Mouse (Mus musculus) central nervous system, embryonic 11.5 days (tissue): ENCODE measurements around the gene Qars. TPM values are rescaled to one million over a fixed set of nuclear protein-coding genes. Genes with fewer than 3 reads are reported as not detected.

Source experiments
- polyA plus RNA-seq: library from polyadenylated mRNA; depleted of rRNA; stranded (reverse); fragments of >200 nt; gene quantifications from 2 replicates; pipeline ENCODE4 v1.2.3, GENCODE M21; 2012; rRNA removed

The Qars gene
- polyA plus RNA-seq = 239 and 264 TPM in 2 replicates

DNA sequence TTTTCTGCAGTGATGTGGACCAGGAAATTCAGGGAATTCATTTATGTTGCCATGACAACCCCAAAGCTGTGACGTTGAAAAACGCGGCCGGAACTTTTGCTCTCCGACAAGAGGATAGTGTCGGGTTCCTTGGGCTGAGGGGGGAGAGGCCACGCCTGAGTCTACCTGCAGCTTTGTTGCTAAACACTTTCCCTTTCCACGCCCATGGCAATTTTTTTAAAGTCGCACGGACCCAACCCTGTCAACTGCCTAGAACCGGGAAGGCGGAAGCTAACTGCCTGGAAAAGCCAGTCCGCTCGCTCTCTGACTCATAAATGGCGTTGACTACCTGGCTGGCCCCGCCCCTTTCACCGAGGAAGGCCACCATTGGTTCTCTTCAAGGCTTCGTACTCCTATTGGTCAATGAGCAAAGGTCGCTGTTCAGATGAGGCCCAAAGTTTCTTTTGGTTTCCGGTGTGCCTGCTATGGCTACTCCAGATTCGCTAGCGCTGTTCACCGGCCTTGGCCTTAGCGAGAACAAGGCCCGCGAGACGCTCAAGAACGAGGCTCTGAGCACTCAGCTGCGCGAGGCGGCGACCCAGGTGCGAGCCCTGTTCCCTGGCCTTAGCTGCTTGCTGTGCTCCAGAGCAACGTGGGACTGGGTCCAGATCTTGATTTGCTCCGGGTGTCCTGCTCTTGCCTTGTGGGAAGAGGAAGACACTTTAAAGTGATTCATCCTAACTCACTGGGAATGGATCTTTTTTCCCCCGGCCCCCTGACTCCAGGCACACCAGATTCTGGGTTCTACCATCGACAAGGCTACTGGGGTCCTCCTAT is at the start of gene Qars:
Gene Qars (plus strand): TSS at position 88 of the 816 bp plus-strand sequence.

DNA sequence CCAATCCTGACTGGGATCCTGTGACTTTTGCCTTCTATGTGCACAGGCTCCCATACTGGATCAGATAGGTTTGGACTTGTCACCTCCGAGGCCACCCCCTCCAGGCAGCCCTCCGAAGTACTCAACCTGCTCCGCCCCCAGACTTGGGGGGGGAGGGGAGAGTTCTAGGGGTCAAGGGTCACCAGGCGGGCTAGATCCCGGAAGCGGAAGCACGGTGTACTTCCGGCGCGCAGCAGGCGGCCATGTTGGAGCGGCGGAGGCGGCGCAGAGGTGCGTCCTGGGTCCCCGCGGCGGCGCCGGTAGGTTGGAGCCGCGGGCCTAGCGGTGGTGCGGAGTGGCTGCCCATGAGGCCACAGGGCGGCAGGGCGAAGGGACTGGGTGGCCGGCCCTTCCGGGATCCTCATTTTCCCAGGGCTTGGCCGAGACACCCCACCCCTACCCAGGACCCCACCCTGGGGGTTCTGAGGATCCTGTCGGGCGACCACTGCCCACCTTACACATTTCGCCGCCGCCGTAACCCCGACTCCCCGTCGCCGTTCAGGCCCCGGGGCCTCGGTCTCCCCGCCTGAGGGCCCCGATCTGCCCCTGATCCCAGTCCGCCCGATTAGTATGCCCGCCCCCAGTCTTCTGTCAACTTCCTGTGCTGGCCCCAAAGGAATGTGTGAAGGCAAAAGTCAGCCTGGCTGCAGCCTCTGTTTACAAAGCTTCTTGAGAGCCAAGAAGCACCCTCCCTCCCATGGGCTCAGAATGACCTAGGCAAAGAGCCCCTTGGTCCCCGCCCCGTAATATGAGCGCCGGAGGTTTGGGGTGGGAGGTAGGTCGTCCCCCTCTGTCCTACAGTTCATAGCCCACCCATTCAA is 47.0 kb upstream of the Qars start, which contains the start of gene Ccdc71:
Gene Ccdc71 (plus strand): TSS at position 209 of the 860 bp plus-strand sequence.

DNA sequence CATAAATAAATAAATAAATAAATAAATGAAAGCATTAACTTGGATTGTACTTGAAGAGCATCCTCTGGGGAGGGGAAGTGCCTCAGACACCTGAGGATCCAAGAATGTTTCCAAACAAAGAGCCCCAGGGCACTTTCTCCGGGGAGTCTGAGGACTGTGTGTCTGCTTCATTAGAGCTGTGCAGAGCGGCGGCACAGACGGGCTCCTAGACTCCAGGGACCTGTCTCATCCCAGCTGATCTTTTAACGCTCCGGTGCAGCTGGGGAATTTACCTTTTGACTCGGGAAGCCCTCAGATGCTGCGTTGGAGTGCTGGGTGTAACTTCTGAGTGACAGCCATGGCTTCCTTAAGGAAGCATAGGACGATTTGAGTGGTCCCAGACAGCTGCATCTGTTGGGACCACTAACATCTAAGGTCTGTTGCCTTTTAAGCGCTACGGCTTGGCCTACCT is 46.3 kb upstream of the Qars start, which contains the start of gene Klhdc8b:
Gene Klhdc8b (minus strand): TSS at position 401 of the 451 bp plus-strand sequence.

DNA sequence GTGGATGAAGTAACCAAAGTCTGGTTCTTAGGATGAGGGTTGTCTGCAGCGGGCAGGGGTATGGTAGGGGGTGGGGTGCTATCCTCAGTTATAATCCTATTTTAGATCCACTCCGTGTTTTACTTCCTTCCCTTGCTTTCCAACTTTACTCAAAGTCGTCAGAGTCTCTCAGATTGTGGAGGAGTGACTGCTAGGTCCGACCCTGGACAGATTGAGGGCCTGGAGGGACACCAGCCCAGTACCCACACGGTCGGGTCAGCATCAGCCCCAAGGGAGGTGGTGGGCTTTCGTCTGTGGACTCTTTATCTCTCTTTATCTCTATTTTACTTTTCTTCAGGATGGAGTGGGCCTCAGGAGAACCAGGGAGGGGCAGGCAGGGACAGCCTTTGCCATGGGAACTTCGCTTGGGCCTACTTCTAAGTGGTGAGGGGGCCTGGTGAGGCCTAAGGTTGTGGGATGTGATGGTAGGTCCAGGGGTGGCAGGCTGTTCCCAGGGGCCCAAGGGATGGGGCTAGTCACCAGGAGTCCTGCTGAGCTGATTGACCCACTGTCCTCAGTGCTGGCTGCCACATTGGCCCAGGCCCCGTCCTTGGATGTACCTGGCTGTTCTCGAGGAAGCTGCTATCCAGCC is 27.7 kb upstream of the Qars start, which contains the start of gene Lamb2:
Gene Lamb2 (plus strand): TSS at position 16 of the 631 bp plus-strand sequence.

DNA sequence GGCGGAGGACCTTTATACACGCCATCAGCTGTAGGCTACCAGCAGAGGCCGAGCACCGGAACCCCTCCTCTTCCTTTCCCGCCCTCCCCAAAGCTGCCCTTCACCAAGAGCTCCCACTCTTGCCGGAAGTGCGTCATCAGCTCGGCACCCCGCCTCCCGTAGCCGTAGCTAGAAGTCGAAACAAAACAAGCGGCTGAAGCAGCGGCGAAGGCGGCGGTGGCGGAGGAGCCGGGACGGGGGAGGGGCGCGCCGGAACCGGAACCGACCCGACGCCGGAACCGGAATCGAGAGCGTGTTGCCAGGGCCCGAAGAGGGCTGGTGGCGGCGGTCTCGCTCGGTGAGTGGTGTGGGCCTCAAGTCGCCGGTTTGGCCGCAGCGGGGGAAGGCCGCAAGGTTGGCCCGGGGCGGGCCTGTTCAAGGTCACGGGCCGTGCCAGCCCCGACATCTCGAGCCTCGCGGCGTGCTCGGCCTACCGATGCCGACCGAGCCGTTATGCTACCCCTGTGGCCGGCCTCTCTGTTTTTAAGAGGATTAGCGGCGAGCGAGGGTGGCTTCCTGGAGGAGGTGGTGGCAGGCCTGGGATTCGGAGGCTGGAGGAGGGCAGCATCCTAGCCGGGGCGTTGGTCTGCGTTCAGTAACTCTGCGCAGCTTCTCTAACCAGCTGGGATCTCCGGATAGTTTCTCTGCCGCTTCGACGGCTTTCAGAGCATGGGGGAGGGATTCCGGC is 16.8 kb upstream of the Qars start, which contains the start of gene Usp19:
Gene Usp19 (plus strand): TSS at position 44 of the 727 bp plus-strand sequence.

DNA sequence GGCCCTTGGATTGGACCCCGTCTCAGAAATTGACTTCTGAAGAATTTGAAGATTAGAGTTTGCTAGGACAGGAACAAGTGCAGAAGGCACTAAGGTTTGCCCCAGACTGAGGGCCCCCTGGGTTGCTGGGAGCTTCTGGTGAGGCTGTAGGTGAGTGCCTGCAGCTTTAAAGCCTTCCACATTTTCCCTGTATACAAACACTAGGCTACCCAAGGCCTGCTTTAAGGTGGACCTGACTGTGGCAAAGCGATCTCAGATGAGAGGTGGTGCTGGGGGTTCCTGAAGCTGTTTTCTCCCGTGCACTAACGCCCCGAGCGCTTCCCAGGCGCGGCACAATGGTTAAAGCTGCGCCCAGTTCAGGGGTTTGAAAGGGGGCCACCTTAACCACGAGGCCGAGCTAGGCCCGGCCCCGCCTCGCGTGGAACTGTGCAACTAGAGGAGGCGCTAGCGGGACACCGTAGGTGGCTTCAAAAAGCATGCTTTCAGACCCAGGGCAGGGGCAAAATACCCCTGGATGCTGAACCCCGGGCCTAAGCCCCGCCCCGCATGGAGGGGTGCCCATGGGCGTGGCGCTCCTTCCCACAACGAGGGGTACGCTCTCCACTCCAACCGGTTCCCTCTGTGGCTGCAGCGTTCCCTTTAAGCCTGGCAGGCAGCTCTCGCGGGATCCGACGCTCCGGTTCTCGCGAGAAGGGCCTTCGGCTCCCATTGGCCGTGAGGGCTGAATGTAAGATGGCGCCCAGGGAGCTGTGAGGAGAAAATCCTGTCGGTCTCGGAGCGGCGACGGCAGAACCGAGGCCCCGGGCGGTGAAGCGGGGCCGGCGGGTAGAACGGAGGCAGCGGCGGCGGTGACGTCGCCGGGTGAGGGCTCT is 9.1 kb downstream of the Qars start, which contains the start of gene Qrich1:
Gene Qrich1 (plus strand): TSS at position 427 of the 872 bp plus-strand sequence.

DNA sequence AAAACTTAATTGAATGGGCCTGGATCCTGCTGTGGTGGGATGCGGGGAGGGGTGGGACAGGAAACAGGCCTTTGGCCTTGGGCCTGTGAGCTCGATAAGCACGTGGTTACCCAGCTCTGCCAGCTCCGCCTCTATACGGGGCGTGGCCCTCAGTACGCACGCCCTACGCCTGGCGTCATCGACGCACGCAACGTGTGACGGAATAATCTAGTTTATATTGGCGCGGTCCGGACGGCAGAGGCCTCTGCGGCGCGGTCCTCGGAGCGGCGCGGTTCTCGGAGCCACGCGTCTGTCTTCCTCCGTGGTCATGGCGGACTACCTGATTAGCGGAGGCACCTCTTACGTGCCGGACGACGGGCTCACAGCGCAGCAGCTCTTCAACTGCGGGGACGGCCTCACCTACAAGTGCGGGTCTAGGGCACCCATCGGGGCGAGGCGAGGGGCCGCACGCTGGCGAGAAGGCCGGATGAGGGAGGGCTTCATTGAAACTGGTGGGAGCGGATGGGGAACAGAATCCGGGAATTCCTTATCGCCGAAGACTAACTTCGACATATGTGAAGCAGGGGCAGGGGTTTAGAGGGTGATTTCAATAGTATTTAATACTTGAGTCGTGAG is 52.8 kb downstream of the Qars start, which contains the start of gene Impdh2:
Gene Impdh2 (plus strand): TSS at position 60 of the 615 bp plus-strand sequence.

Other genes starting within 250 kb of the Qars start
- gene Dag1, start 243.7 kb upstream of the Qars start, polyA plus RNA-seq = 23.8 and 29.4 TPM in 2 replicates
- 30.2 and 45.5 TPM in 2 replicates for gene Nicn1, start 217.3 kb upstream of the Qars start, polyA plus RNA-seq
- 40.6 and 51.6 TPM in 2 replicates for gene Amt, start 210.9 kb upstream of the Qars start, polyA plus RNA-seq
- gene Rhoa, start 201.6 kb upstream of the Qars start, polyA plus RNA-seq = 236 and 260 TPM in 2 replicates
- gene Tcta, start 201.5 kb upstream of the Qars start, polyA plus RNA-seq = 12.7 and 22.2 TPM in 2 replicates
- gene Gpx1, start 168.8 kb upstream of the Qars start, polyA plus RNA-seq = 654 and 762 TPM in 2 replicates
- gene Usp4, start 159.9 kb upstream of the Qars start, polyA plus RNA-seq = 113 and 120 TPM in 2 replicates
- 1.4 and 1.8 TPM in 2 replicates for gene 1700102P08Rik, start 114.9 kb upstream of the Qars start, polyA plus RNA-seq
- 1.1 and 1.6 TPM in 2 replicates for gene Ccdc36, start 79.2 kb upstream of the Qars start, polyA plus RNA-seq
- not detected in 2 replicates for gene BC048562, start 71.2 kb upstream of the Qars start, polyA plus RNA-seq
- gene Ccdc71, start 47.2 kb upstream of the Qars start, polyA plus RNA-seq = 25.0 and 28.4 TPM in 2 replicates
- gene Klhdc8b, start 46.1 kb upstream of the Qars start, polyA plus RNA-seq = 43.0 and 49.4 TPM in 2 replicates
- 67.7 and 81.1 TPM in 2 replicates for gene Lamb2, start 28.0 kb upstream of the Qars start, polyA plus RNA-seq
- gene Usp19, start 17.1 kb upstream of the Qars start, polyA plus RNA-seq = 146 and 160 TPM in 2 replicates
- gene Qrich1, start 9.1 kb downstream of the Qars start, polyA plus RNA-seq = 122 and 154 TPM in 2 replicates
- gene Impdh2, start 52.6 kb downstream of the Qars start, polyA plus RNA-seq = 175 and 189 TPM in 2 replicates
- gene Ndufaf3, start 59.7 kb downstream of the Qars start, polyA plus RNA-seq = 21.4 and 26.3 TPM in 2 replicates
- gene Dalrd3, start 62.2 kb downstream of the Qars start, polyA plus RNA-seq = 83.0 and 118 TPM in 2 replicates
- gene Wdr6, start 71.0 kb downstream of the Qars start, polyA plus RNA-seq = 129 and 170 TPM in 2 replicates
- 11.8 and 12.4 TPM in 2 replicates for gene P4htm, start 90.0 kb downstream of the Qars start, polyA plus RNA-seq
- gene Arih2, start 141.7 kb downstream of the Qars start, polyA plus RNA-seq = 45.1 and 49.2 TPM in 2 replicates
- 17.2 and 21.2 TPM in 2 replicates for gene Slc25a20, start 154.4 kb downstream of the Qars start, polyA plus RNA-seq
- 27.2 and 40.2 TPM in 2 replicates for gene Prkar2a, start 181.6 kb downstream of the Qars start, polyA plus RNA-seq